Mouse (Mus musculus) heart, adult 10 weeks (tissue): ENCODE measurements around the gene Suox. TPM values are rescaled to one million over a fixed set of nuclear protein-coding genes. Genes with fewer than 3 reads are reported as not detected.

Experiments used
- polyA plus RNA-seq: library from polyadenylated mRNA; stranded (reverse); fragments of 350-450 nt; fragmentation: Illumina TruSeq; extraction: RNeasy Lipid Tissue Mini Kit (QIAGEN cat#74804); gene quantifications from one replicate; pipeline ENCODE4 v1.2.3, GENCODE M21; 2014; ENCODE audit warnings: low read depth, low replicate concordance

Gene Suox
- 27.1 TPM for polyA plus RNA-seq

GRCm38 (mm10) chr10:128673763-128674468, at the start of gene Suox:
Gene Suox (minus strand): TSS chr10:128674073.

DNA sequence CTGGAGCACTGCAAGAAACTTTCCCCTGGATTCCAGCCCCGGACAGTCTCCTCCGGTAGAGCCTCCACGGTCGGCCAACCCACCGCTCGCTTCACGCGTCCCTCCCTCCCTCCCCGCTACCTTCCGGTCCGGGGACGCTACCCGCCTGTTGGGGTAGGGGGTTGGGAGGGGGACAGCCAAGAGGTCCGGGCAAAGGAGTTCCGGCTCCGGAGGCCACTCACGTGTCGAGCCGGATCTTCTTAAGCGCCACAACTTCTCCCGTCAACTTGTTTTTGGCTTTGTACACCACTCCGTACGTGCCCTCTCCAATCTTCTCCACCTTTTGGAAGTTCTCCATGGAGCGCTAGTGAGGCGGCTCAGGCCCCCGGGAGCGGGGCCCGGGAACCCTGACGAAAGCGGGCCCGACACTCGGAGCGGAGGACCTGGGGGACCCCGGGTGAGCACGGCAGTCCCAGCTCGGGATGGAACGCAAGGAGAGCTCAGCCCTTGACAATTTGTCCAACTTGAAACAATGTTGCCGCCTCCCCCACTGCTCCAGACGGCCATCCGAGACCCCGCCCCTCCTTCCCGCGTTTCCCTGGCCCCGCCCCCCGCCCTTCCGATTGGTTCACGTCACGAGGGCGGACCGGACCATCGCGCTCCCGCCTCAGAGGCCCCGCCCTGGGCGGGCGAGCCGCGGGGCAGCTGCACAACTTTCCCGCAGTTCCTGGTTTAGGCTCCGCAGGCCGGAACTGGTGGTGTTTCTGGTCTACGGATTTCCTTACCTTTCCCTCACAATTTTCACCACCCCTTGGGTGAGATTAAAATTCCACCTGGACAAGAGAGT, 30.8 kb upstream of the Suox start, which contains the start of gene Cdk2:
Gene Cdk2, minus strand, starts transcription at position 541 of the 826 bp plus-strand sequence.

DNA sequence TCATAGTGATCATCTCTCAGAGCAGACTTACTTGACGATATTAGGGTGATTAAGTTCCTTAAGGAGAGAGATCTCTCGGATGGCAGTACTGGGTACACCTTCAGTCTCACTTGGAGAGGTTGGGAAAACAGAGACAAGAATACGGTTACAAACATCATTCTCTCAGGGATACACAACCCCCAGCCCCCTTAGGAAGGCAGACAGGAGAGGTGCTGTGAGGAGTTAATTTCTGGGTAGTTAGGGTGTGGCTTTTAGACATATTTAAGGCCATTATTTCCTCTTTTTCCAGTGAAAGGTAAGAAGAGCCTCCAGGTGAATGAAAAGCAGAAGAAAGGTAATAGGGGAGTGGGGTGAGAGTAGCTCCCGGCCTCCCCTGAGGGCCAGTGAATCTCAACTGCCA, 30.0 kb upstream of the Suox start, which contains the start of gene Pmel:
Gene Pmel, plus strand, starts transcription at position 301 of the 400 bp plus-strand sequence.

DNA sequence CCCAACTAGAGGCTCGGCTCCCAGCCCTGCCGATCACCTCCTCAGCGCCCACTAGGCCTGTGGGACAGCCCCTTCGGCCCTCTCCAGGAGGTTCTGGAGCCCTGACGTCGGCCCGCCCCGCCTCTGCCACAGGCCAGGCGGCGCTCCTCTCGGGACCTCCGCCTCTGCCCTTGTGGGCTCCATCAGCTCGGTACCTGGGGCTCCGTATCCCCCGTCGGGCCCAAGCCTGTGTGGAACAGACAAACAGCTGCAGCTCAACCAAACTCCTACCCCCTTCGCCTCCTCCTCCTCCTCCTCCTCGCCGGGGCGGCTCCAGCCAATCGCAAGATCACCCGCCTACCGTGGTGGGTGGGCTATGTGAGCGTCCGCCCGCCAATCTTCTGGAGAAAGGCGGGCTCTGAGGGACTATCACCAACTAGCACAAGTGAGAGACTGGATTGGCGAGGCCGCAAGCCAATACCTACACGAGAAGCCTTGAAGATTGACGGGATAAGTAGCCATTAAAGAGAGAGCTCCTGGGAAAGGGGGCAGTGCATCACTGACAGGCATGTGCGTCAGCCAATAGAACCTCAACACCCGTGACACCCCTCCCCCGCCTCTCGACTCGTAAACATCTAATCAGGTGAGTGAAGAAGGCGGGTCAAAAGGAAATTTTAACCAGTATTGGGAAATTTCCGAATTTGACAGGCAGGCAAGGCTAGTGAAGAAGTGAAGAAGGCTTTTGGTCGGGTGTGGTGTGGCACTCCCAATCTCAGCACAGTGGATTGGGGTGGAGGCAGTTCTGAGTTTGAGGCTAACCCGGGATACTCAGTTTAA, 22.3 kb upstream of the Suox start, which contains the start of gene Rab5b:
Gene Rab5b, minus strand, starts transcription at position 273 of the 816 bp plus-strand sequence.

DNA sequence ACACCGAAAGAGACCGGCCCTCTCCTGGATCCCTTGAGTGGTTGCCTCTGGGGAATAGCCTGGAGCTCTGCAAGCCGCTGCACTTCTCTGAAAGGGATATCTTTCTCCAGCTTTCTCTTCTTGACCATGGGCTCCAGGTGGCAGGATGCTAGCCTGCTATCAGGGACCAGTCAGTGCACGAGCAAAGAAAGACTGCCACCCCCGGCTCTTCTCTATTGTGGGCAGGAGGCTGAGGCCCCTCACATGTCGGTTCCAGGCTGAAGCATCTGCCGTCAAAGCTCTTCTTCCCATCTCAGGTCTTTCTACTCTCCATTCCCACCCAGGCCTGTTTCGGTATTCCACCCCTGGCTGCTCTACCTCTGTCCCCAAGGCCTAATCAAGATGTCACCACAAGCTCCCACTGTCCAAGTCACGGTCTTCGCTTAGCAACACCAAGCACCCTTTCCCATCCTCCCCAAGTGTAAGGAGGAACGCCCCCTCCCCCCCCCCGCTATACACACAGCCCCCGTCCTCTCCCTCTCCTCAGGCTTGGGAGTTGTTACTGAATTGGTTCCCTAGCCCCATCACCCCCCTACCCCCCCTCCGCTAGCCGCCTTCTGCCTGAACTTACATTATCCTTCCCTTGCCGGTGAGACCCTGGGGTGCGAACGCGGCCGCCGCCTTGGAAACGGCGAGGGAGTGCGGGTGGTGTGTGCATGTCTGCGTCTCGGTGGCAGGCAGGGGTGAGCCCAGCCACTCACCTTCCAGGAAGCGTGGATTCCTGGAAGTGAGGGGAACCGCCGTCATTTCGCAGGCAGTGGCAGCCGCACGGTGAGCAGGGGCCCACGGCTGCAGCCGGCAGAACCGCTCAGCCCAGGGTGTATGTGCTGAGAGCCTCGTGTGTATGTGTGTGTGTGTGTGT, 28.5 kb downstream of the Suox start, which contains the start of gene Ikzf4:
Gene Ikzf4, minus strand, starts transcription at position 881 of the 901 bp plus-strand sequence.

GRCm38 (mm10) chr10:128626311-128627310, 47.3 kb downstream of the Suox start, which contains the start of gene Rps26:
Gene Rps26 (minus strand): TSS chr10:128626747.

Other genes with a start within 250 kb of the Suox start
- gene Smarcc2, start 214.8 kb downstream of the Suox start, polyA plus RNA-seq = 56.7 TPM
- gene Myl6, start 179.9 kb downstream of the Suox start, polyA plus RNA-seq = 525 TPM
- gene Myl6b, start 175.4 kb downstream of the Suox start, polyA plus RNA-seq = 3.0 TPM
- gene Esyt1, start 148.2 kb downstream of the Suox start, polyA plus RNA-seq = 20.8 TPM
- 7.1 TPM for gene Zc3h10, start 126.3 kb downstream of the Suox start, polyA plus RNA-seq
- 918 TPM for gene Rpl41, start 124.8 kb downstream of the Suox start, polyA plus RNA-seq
- 56.0 TPM for gene Pa2g4, start 108.1 kb downstream of the Suox start, polyA plus RNA-seq
- gene Erbb3, start 84.4 kb downstream of the Suox start, polyA plus RNA-seq = 7.1 TPM
- 328 TPM for gene Rps26, start 47.3 kb downstream of the Suox start, polyA plus RNA-seq
- 0.37 TPM for gene Ikzf4, start 28.1 kb downstream of the Suox start, polyA plus RNA-seq
- gene Rab5b, start 22.2 kb upstream of the Suox start, polyA plus RNA-seq = 82.2 TPM
- gene Pmel, start 30.1 kb upstream of the Suox start, polyA plus RNA-seq = 0.26 TPM
- 13.9 TPM for gene Cdk2, start 31.0 kb upstream of the Suox start, polyA plus RNA-seq
- 12.8 TPM for gene Dgka, start 70.8 kb upstream of the Suox start, polyA plus RNA-seq
- gene Pym1, start 73.8 kb upstream of the Suox start, polyA plus RNA-seq = 9.7 TPM
- 1.7 TPM for gene Mmp19, start 116.8 kb upstream of the Suox start, polyA plus RNA-seq
- 30.3 TPM for gene Dnajc14, start 130.0 kb upstream of the Suox start, polyA plus RNA-seq
- 9.2 TPM for gene Tmem198b, start 130.3 kb upstream of the Suox start, polyA plus RNA-seq
- gene Sarnp, start 143.3 kb upstream of the Suox start, polyA plus RNA-seq = 89.3 TPM
- gene Ormdl2, start 147.6 kb upstream of the Suox start, polyA plus RNA-seq = 14.6 TPM
- 0.97 TPM for gene Gdf11, start 217.6 kb upstream of the Suox start, polyA plus RNA-seq
- gene Cd63, start 226.9 kb upstream of the Suox start, polyA plus RNA-seq = 176 TPM
- 13.4 TPM for gene Rdh5, start 248.8 kb upstream of the Suox start, polyA plus RNA-seq
- gene Bloc1s1, start 250.0 kb upstream of the Suox start, polyA plus RNA-seq = 352 TPM